Mouse (Mus musculus) intestine, postnatal 0 days (tissue): ENCODE measurements around the gene Coq4. TPM values are rescaled to one million over a fixed set of nuclear protein-coding genes. Genes with fewer than 3 reads are reported as not detected.

ENCODE experiments used
- ATAC-seq: fragments of 200-750 bp; cut with Nextera tagmentation; 2 replicates; pipeline ENCODE4 v1.8.0; 2017; ENCODE audit warnings: mild to moderate bottlenecking, moderate TSS enrichment, moderate library complexity
- H3K27ac ChIP-seq: fragments of 300-500 bp; sonication (generic); 2 replicates; pipeline ENCODE4 v1.5.1; 2014; ENCODE audit warnings: mild to moderate bottlenecking, low read depth, low read length, moderate library complexity
- H3K27me3 ChIP-seq: fragments of 300-500 bp; sonication (generic); replicated peaks from 2 replicates; pipeline ENCODE4 v1.6.1; 2014; ENCODE audit warnings: low read length, mixed read lengths; ENCODE audit not compliant: control insufficient read depth, insufficient read depth
- H3K36me3 ChIP-seq: fragments of 300-500 bp; sonication (generic); 2 replicates; pipeline ENCODE4 v1.6.1; 2014; ENCODE audit warnings: mild to moderate bottlenecking, moderate library complexity; ENCODE audit not compliant: control insufficient read depth, insufficient read depth
- H3K4me1 ChIP-seq: fragments of 300-500 bp; sonication (generic); replicated peaks from 2 replicates; pipeline ENCODE4 v1.6.1; 2014; ENCODE audit warnings: antibody characterized with exemption, low read length, mixed read lengths; ENCODE audit not compliant: control insufficient read depth, insufficient read depth
- H3K4me2 ChIP-seq: fragments of 300-500 bp; sonication (generic); replicated peaks from 2 replicates; pipeline ENCODE4 v1.6.1; 2014; ENCODE audit warnings: low read depth, mild to moderate bottlenecking, moderate library complexity
- H3K4me3 ChIP-seq: fragments of 300-500 bp; sonication (generic); 2 replicates; pipeline ENCODE4 v1.5.1; 2014; ENCODE audit warnings: low read depth, low read length
- H3K9ac ChIP-seq: fragments of 300-500 bp; sonication (generic); 2 replicates; pipeline ENCODE4 v1.6.1; 2014; ENCODE audit warnings: mild to moderate bottlenecking, low read depth, low read length
- H3K9me3 ChIP-seq: fragments of 300-500 bp; sonication (generic); 2 replicates; pipeline ENCODE4 v1.6.1; 2016; ENCODE audit warnings: mixed run types; ENCODE audit not compliant: control insufficient read depth
- CTCF ChIP-seq: sonication (generic); IDR thresholded peaks from 2 replicates; pipeline ENCODE4 v1.5.1; 2016; ENCODE audit warnings: low read depth, mild to moderate bottlenecking, control low read depth, antibody characterized with exemption, moderate library complexity
- WGBS: fragments of 180-500 bp; shearing (Covaris S2); extraction: QIAGEN DNeasy Blood & Tissue Kit; methylation state at CpG from one replicate; pipeline ENCODE4 v1.1.7; 2014; 5-methylcytosine and 5-hydroxymethylcytosine counted together
- polyA plus RNA-seq: library from polyadenylated mRNA; unstranded; fragments of >200 nt; fragmentation: Nextera tagmentation; extraction: Ambion mirVana; gene quantifications from 2 replicates; pipeline ENCODE4 v1.2.1, GENCODE M21; 2015

Gene Coq4
- polyA plus RNA-seq, 1 experiment from 2014 or later: 27.7 TPM

GRCm38 (mm10) chr2:29784290-29784689 lies 3.0 kb upstream of the Coq4 start:
- no peak overlapping the region for H3K4me2 ChIP-seq
- ATAC-seq: no peak
- H3K9ac ChIP-seq: no peak overlapping the region
- H3K4me1 ChIP-seq: 0 out of 2 replicates have a peak, but pooled peaks cover 3% of the 10 kb centered on the region
- 72% methylated on average over 4 of the region's 4 CpGs for WGBS
- H3K27me3 ChIP-seq: no peaks in the 10 kb centered on the region
- H3K36me3 ChIP-seq: peaks cover 58% of the 10 kb centered on the region
- H3K4me3 ChIP-seq: no peak overlapping the region
- H3K27ac ChIP-seq: no peak overlapping the region
- no peaks in the 10 kb centered on the region for H3K9me3 ChIP-seq
- no peak for TF ChIP-seq CTCF

GRCm38 (mm10) chr2:29787937-29788681 lies 816 bp downstream of the Coq4 start, which contains the start of gene Trub2:
Gene Trub2 (minus strand): TSS chr2:29788502.
- Histone ChIP-seq H3K9me3 (no peaks in the 10 kb centered on the region), H3K27ac (peak within 1 kb of the TSS; percentile 66; the same call in 1 of the 2 replicates), H3K4me1 (0 out of 2 replicates have a peak, but pooled peaks cover 3% of the 10 kb centered on the region), H3K27me3 (no peaks in the 10 kb centered on the region), H3K4me3 (peak within 1 kb of the TSS; percentile 72), H3K36me3 (peaks cover 51% of the 10 kb centered on the region), H3K9ac (peak within 1 kb of the TSS; percentile 73), H3K4me2 (peak within 1 kb of the TSS; percentile 93)
- WGBS: under 1% methylated on average over 45 of the region's 45 CpGs
- no peak for TF ChIP-seq CTCF
- ATAC-seq: peak; percentile 77

GRCm38 (mm10) chr2:29792772-29793487 lies 5.6 kb downstream of the Coq4 start:
- peak; percentile 87 for ATAC-seq
- Histone ChIP-seq H3K36me3 (peaks cover 44% of the 10 kb centered on the region; the same call in 1 of the 2 replicates), H3K27ac (peak overlapping the region; percentile 88), H3K4me3 (no peak overlapping the region), H3K27me3 (no peaks in the 10 kb centered on the region), H3K4me2 (no peak overlapping the region), H3K9me3 (no peaks in the 10 kb centered on the region), H3K4me1 (no peaks in the 10 kb centered on the region), H3K9ac (no peak overlapping the region)
- WGBS: 56% methylated on average over 2 of the region's 2 CpGs
- no peak for TF ChIP-seq CTCF

GRCm38 (mm10) chr2:29802075-29802826 lies 15.0 kb downstream of the Coq4 start, which contains the start of gene Slc27a4:
Gene Slc27a4 (plus strand): TSS chr2:29802634.
- peak; percentile 93 for ATAC-seq
- Histone ChIP-seq H3K9ac (peak within 1 kb of the TSS; percentile 77), H3K4me1 (no peaks in the 10 kb centered on the region), H3K36me3 (peaks cover 30% of the 10 kb centered on the region), H3K4me3 (peak within 1 kb of the TSS; percentile 62), H3K27me3 (no peaks in the 10 kb centered on the region), H3K27ac (peak within 1 kb of the TSS; percentile 63), H3K4me2 (peak within 1 kb of the TSS; percentile 78), H3K9me3 (no peaks in the 10 kb centered on the region)
- 4% methylated on average over 26 of the region's 28 CpGs for WGBS
- peak; percentile 55 for TF ChIP-seq CTCF

GRCm38 (mm10) chr2:29802827-29803201 lies 15.5 kb downstream of the Coq4 start:
- Histone ChIP-seq H3K27ac (peak overlapping the region; percentile 63), H3K4me2 (peak overlapping the region; percentile 78), H3K9ac (peak overlapping the region; percentile 77), H3K36me3 (peaks cover 36% of the 10 kb centered on the region), H3K4me3 (peak overlapping the region; percentile 62), H3K9me3 (no peaks in the 10 kb centered on the region), H3K4me1 (no peaks in the 10 kb centered on the region), H3K27me3 (no peaks in the 10 kb centered on the region)
- no peak; the same call in 1 of the 2 replicates for ATAC-seq
- no peak for TF ChIP-seq CTCF
- WGBS: under 1% methylated on average over 27 of the region's 39 CpGs

- Histone ChIP-seq H3K4me3 (peak overlapping the region; percentile 62), H3K36me3 (peaks cover 42% of the 10 kb centered on the region), H3K4me1 (no peaks in the 10 kb centered on the region), H3K27ac (peak overlapping the region; percentile 63; the same call in 1 of the 2 replicates), H3K4me2 (peak overlapping the region; percentile 78), H3K27me3 (no peaks in the 10 kb centered on the region), H3K9ac (peak overlapping the region; percentile 77), H3K9me3 (no peaks in the 10 kb centered on the region)
- peak; percentile 76 for TF ChIP-seq CTCF
- peak; percentile 46; the same call in 1 of the 2 replicates for ATAC-seq
- 20% methylated on average over 6 of the region's 6 CpGs for WGBS
Observed at GRCm38 (mm10) chr2:29803400-29803831, 16.1 kb downstream of the Coq4 start.
